Mouse (Mus musculus) layer of hippocampus, adult 8-10 months (tissue): Measurements from ENCODE around the gene Sdhaf1. TPM values are rescaled to one million over a fixed set of nuclear protein-coding genes. Genes with fewer than 3 reads are reported as not detected.

ENCODE experiments used
- DNase-seq, 2 experiments: peaks; one replicate each; pipeline ENCODE4 v3.0.0; 2022; ENCODE audit warnings: low spot score in 2 of 2
- total RNA-seq, 4 experiments: library from RNA; stranded (reverse); gene quantifications; 2 replicates each; pipeline ENCODE4 v1.2.4; 2022

Sdhaf1 gene
- 1 to 10 TPM; 6.7 to 9.9 (median 8.4) TPM for total RNA-seq

DNA sequence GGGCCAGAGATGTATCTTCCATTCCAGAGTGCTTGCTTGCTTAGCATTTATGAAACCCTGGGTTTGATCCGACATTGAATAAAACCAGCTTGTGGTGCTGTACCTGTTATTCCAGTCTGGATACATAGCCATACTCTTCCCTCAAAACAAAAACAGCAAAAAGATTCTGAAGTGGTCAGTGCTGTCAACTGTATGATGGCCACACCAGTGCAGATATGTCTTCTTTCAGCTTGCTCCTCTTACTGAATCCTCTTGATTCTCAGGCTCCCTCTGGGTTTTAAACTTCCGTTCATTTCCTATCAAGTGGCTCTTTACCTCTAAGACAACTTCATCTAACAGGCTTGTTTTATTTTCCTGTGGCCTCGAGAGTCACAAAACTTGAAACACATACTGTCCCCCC lies at the start of gene Sdhaf1:
Gene Sdhaf1 (minus strand): TSS at position 101 of the 400 bp plus-strand sequence.
- no peak for DNase-seq

DNA sequence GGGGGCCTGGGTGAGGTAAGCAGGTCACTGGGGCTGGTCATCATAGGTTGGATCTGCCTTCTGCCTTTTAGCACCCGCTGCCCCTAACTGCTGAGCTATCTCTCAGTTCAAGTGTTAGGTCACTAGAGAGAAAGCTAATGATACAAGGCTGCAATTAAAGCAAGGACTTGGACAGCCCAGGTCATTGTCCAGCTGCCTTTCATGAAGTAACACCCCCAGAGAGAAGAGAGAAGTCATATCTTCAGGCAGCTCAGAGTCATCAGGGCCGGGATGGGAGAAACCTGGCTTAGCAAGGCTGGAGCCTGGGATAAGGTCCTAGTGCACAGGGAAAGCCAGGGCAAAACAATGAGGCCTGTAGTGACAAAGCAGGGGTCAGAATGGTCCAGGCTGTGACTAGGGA lies 43.8 kb upstream of the Sdhaf1 start:
- DNase-seq = no peak

DNA sequence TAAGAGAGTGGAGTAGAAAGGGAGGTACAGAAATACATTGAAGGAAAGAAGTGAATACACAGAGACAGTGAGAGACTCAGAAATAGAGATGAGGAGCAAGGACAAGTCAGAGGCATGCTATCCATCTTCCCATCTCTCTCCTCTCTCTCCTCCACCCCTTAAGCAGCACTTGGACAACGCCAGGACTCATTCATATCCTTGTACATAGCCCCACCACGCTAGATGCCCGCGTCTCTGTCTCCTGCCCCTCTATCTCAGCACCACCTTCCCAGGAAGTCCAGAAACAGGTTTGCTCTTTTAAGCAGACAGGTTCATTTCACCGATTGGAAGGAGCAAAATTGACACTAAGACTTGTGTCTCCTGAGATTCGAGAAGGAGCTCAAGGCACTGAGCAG lies 39.6 kb upstream of the Sdhaf1 start:
- DNase-seq = no peak

DNA sequence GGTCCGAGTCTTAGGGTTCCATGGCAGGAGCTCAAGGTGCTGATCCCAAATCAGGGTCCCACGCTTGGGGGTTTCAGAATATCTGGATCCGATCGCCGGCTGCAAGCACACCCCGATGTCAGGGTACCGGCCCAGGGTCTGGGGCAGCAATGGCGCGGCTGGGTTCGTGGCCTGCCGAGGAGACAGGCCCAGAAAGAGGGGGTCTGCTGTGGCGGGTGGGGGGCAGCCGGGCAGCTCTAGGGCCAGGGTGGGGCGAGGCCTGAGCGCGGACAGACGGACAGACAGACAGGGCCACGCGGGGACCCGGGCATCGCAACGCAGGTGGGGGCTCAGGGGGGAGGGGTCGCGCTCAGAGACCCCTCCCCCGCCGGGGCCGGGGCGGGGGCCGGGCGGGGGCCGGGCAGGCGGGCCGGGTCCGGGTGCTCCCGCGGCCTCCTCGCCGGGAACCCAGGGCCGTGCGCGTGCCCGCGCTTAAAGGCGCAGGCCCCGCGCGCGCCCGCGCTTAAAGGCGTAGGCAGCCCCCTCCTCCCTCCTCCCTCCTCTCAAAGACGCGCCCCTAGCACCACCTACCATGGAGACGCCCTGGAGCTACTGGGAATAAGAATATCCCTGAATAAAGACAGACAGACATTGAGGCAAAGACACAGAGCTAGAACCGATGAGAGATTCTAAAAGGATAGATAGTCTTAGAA lies 39.1 kb upstream of the Sdhaf1 start, which contains the start of gene Lrfn3:
Gene Lrfn3 (minus strand): TSS at position 121 of the 692 bp plus-strand sequence.
- DNase-seq = peak in 1 of 2 experiments; percentile 52

- no peak for DNase-seq
Observed at GRCm38 (mm10) chr7:30360028-30360427, 36.3 kb upstream of the Sdhaf1 start.

GRCm38 (mm10) chr7:30359276-30359865 lies 35.7 kb upstream of the Sdhaf1 start:
- no peak for DNase-seq

- no peak for DNase-seq
Observed at GRCm38 (mm10) chr7:30358378-30359186, 34.9 kb upstream of the Sdhaf1 start.

DNA sequence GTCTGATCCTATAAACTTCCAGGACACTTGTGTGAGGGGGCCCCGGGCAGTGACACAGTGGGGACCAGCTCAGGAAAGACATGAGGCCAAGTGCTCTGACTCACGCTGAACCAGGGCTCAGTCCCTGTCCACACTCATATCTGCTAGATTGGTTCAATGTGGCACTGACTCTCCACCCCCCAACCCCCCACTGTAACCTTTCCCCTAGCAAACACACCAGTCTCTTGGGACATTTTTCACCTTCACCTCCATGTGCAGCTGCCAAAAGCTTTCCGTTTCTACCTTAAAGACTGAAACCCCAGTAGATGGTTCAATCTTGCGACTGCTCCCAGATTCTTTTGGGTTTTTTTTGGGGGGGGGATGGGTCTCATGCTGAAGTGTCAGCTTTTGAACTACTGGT lies 30.4 kb upstream of the Sdhaf1 start:
- no peak for DNase-seq

DNA sequence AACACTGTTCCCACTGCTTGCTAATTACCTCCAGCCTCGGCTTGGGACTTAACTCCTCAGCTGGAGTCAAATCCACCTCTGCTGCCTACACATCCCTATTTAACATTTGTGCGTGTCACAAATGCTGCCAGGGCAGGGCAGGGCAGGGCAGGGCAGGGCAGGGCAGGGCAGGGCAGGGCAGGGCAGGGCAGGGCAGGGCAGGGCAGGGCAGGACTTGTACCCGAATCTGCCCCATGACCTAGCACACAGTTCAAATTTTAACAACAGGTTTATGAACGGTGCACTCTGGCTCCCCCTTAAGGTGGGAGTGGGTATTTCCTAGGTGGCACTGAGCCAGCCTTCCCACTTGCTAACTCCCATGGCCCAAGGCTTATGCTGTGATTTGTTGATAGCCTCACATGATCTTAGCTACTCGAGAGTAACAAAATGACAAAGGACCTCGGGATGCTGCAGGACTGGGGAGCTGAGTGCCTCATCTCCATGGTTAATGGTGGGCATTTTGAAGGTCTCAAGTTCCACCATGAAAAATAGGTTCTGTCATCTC lies 29.7 kb upstream of the Sdhaf1 start:
- peak in 1 of 2 experiments; percentile 74 for DNase-seq

DNA sequence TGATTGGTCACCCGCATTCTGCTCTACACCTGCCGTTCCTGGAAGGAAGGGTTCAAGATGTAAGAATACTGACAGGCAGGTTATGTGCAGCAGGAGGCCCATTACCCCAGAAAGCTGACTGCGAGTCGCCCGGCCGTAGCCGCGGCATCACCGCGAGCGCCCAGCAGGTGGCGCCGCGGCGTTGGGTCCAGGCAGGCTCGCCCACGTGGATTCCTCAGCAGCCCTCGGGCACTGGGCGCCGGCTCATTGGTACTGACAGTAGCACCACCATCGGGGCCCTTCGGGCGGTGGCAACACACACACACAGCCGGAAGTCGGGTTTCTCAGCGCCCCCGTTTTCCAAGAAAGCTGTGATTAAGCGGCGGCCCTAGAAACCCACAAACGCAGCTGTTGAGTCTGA lies 24.1 kb upstream of the Sdhaf1 start:
- peak in 1 of 2 experiments; percentile 74 for DNase-seq

GRCm38 (mm10) chr7:30346635-30347379 lies 23.1 kb upstream of the Sdhaf1 start:
- DNase-seq = peak in 1 of 2 experiments; percentile 23

- peak in 1 of 2 experiments; percentile 40 for DNase-seq
Observed at GRCm38 (mm10) chr7:30339432-30340109, 15.9 kb upstream of the Sdhaf1 start.

- DNase-seq = peak; percentile 80 to 91
Observed at GRCm38 (mm10) chr7:30336384-30336783, 12.7 kb upstream of the Sdhaf1 start.

DNA sequence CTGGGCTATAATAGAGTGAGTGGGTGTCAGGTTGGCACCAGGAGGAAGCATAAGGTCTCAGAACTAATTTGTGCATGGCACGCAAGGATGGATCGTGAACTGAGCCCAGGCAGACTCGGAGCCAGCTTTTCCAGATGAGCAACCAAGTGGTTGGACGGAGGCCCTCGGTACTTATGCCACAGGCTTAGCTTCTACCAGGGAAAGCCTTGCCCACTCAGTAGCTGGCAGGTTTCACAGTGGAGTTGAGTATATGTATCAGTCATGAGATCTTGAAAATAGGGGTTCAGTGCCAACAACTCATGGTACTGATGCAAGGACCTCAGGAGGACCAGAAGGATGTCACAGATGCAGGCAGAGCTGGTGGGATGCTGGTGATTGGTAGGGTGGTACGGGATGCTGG lies 12.0 kb upstream of the Sdhaf1 start:
- peak; percentile 59 to 60 for DNase-seq

GRCm38 (mm10) chr7:30334563-30334962 lies 10.9 kb upstream of the Sdhaf1 start:
- DNase-seq = no peak

- DNase-seq = peak; percentile 62 to 76
Observed at GRCm38 (mm10) chr7:30333436-30333835, 9.7 kb upstream of the Sdhaf1 start.

GRCm38 (mm10) chr7:30332622-30333259 lies 9.0 kb upstream of the Sdhaf1 start:
- no peak for DNase-seq

DNA sequence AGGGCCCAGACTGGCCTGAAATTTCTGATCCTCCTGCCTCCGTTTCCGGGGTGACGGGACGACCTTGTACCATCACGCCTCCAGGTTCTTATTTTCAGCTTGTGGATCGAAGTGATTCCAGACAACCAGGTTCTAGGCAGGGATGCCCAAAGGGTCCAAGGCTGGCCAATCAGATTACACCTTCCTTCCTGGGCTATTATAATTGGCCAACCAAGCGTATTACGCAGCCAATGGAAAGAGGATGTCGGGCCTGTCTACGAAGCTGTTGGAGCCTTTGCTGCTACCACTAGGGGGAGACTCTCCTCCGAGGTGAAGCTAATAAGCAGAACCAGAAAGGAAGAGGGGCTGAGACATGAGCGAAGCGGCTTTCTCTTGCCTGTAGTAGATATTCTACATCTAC lies 8.2 kb upstream of the Sdhaf1 start:
- DNase-seq = peak; percentile 94 to 95

- no peak for DNase-seq
Observed at GRCm38 (mm10) chr7:30328379-30328778, 4.7 kb upstream of the Sdhaf1 start.

DNA sequence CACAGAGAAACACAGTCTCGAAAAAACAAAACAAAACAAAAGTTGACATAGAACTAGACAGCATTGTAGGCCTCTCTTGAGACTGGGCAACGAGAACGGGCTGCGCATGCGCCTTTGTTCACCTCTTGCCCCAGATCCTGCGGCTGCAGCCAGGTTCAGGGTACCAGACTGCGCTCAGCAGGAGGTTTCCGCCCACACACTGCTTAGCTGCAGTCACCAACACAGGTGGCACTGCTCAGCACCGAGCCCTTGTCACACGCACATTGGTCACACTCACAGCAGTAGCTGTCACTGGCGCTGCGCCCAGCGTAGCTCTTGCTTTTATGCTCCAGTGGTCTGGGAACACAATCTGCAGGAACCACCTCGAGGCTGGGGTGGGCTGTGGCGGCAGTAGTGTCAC lies 3.4 kb upstream of the Sdhaf1 start:
- no peak for DNase-seq
